Mouse (Mus musculus): Measurements from ENCODE around the gene Lrrfip1. TPM values are rescaled to one million over a fixed set of nuclear protein-coding genes. Genes with fewer than 3 reads are reported as not detected.
A peak's percentile ranks its signal among the peaks of the same experiment; 100 is the strongest.

Lrrfip1 gene
- 10 to 100 TPM; 55.4 to 72.1 (median 61.1) TPM for total RNA-seq (2022)

DNA sequence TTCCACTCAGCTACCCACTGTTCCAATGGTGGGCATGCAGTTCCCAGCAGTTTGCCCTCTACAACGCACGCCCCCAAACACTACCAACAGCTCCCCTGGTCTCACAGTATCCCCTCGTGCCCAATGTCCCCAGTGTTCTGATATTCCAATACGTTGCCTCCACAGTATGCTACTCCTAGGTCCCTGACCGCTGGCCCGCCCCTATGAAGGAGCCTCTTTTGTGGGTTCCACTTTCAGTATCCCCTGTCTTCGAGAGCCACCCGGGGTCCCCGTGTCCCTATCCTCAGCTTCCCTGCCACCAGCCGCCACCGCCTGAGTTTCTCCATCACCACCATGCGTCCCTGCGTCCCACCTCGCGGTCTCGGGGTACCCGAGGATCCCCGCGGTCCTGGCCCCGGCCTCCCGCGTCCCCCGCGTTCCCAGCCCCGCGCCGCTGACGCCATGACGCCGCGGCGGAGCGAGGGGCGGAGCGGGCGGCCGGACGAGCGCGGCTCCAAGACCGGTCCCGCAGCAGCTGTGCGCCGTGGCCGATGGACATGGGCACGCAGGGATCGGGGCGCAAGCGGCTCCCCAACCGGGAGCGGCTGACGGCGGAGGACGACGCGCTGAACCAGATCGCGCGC, at the start of gene Lrrfip1:
Gene Lrrfip1 (plus strand): TSS at position 470 of the 623 bp plus-strand sequence.
- DNase-seq (ENCODE audit: low spot score), result no peak

DNA sequence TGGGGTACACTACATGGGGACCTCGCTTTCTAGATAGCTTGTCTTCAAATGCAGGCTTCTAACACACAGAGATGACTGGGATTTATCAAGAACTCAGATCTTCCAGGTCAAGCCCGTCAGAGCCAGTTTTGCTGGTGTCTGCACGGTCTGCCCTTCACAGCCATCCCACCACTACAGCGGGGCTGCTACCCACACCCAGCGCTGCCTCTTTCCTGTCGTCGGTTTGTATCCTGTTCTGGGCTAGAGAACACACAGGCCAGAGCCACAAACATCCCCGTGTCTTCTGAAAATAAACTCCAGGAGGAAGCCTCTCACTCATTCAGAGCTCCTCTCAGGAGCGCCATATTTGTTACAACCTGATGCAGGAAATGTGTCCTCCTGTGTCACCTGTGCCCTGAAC, 49.2 kb upstream of the Lrrfip1 start:
- no peak for DNase-seq (ENCODE audit: low spot score)

DNA sequence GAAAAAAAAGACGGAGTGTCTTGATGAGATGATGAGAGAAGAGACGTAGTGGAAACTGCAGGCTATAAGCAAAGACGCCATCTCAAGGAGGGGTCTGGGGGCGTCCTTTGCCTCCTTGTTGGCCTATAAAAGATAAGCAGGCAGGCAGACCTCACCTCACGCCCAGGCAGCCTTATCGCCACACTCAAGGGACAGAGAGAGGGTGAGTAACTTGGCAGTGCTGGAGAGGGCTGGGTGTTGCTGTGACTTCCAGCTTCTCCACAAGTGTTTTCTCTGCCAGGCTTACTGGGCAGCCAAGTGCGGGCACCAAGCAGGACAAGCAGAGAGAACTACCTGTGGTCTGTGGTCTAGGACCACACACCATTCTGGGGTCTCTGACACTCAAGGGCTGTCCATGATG, 46.9 kb upstream of the Lrrfip1 start:
- no peak for DNase-seq (ENCODE audit: low spot score)

DNA sequence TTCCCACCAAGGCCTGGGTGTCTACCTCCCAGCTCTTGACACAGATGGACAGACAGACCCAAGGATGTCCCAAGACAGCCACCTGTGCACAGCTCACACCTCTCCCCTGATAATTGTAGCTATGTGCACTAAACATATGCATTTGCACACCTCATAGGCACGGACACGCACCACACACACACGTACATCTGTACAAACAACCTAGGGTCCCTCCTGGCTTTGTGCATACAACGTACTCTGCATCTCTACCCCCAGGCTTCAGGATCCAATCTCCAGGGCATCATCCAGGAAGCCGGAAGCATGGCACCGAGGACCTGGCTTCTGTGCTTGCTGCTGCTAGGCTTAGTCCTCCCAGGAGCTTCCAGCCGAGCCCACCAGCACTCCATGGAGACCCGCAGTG, 45.7 kb upstream of the Lrrfip1 start, which contains the start of gene Prlh:
Gene Prlh (plus strand): TSS at position 301 of the 400 bp plus-strand sequence.
- DNase-seq (ENCODE audit: low spot score), result no peak

DNA sequence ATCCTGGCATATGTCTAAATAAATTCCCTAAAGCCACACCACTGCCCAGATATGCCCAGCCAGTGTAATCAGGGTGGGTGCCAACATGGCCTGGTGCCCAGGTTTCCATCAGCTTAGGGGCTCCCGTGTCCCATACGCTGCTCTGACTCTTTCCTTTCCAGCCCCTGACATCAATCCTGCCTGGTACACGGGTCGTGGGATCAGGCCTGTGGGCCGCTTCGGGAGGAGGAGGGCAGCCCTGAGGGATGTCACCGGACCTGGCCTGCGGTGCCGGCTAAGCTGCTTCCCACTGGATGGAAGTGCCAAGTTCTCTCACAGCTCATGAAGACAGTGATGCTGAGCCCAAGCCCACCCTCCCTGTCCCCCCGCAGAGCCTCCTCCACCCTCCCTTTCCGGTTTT, 44.8 kb upstream of the Lrrfip1 start:
- no peak for DNase-seq (ENCODE audit: low spot score)

DNA sequence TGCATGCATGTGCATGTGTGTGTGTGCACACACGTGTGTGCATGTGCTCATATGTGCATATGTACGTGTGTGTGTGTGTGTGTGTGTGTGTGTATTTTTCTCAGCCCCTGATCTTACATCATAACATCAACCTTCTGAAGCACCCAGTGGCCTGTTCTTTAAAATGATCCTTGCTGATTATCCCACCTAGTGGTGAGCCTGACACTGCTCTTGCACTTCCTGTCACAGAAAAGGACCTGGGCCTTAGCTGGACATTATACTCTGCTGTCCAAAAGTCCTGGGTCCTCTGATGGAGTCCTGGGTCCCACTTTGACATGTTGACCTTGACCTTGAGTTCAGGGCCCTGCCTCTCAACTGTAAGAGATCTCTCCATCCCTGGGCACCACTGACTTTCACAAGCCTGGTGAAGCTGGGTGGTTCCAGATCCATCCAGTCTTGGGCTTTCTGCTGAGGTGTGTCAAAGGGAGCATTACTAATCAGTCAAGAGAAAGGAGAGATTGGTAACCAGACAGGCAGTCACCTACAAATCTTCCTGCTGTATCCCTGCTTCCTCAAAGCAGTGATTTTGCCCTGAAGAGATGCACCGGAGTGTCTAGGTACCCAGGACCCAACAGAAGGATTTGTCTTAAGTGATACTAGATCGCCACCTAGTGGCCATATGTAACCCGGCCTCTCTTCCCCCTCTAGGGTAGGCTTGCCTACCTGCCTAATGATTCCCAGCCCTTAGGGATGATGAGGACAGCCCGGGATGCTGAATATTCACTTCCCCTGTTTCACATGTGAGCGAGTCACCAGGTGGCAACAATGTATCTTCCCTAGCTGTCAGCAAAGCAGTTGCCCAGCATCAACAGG, 42.1 kb upstream of the Lrrfip1 start:
- peak; percentile 72 for DNase-seq (ENCODE audit: low spot score)

DNA sequence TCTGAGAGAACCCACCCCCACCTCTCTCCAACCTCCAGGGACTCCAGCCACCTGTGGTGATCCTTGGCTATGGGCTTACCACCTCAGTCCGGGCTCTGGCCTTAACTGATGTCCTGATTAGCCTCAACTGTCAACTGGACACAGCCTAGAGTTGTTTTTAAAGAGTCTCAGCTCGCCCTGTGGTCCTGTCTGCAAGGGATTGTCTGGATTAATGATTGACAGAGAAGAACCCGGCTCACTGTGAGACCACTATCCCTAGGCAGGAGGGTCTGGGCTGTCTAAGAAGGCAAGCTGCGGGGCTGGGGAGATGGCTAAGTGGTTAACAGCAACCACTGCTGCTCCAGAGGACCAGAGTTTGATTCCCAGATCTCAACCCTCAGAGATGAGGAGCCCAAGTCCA, 36.0 kb upstream of the Lrrfip1 start:
- no peak for DNase-seq (ENCODE audit: low spot score)

DNA sequence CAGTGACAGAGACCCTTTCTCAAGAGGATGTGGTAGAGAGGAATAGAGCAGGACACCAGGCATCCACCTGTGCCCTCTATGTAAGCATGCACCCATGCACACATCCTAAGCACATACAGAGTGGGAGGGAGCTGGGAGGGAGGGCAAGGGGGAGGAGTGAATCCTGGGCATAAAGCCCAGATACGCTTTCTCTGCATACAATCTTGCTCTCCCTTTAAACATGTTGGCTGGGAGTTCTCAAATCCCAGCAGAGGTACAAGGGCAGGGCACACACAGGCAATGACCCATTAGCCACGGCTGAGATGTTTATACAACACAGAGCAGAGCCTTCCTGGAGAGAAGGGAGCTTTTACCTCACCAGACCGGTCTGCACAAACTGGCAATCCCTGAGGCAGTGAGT, 35.5 kb upstream of the Lrrfip1 start:
- DNase-seq (ENCODE audit: low spot score), result no peak

DNA sequence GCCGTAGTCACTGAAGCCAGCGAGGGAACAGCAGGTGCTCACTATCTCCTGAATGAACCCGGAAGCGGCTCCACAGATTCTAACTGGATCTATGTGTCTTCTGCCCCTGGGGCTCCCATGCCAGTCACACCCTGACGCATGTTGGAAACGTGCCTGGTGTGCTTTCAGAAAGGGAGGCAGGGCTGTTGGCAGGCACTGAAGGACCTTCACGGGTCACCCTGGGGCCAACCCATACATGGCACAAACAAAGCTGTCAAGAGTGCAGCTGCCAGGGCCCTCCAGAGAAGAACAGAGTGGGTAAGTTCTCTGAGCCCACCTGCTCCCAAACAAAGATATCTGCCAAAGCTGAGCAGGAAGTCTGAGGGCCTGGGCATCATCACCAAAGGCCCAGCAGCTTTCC, 31.0 kb upstream of the Lrrfip1 start:
- peak; percentile 57 for DNase-seq (ENCODE audit: low spot score)

DNA sequence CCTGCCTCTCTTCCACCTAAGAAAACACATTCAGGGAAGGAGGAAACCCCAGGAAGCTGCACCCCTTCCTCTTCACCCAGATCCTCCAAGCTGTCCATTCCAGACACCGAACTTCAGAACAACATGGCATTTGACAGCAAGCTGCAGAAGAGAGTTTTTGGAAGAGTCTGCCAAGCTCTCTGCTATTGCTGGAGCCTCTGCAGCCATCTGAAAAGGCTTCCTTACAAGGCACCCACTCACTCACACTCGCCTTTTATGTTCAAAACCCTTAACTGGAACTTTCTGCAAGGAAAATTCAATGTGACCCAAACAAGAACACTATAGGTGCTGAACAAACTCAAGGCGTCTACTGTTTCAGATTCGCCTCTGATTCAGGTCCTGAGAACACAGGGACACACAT, 29.9 kb upstream of the Lrrfip1 start:
- no peak for DNase-seq (ENCODE audit: low spot score)

DNA sequence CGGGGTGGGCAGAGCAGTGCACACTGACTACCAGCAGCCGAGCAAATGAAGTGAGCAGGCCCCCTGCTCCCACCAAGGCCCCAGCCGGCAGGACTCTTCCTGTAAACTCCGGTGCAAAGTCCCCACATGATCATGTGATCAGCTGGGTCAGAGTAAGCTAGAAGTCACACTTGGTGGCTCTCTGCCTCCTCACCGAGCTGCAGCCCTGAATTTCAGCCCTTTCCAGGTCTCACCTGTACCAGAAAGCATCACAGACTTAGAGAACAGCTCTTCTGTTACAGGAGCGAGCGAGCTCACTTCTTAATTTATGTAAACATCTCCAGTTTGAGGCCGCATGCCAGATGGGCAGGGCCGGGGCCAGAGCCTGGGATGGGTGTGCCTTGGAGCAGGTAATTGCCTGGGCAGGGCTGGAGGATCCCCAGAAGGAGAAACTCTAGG, 29.2 kb upstream of the Lrrfip1 start, which contains the start of gene Rab17:
Gene Rab17 (minus strand): TSS at position 315 of the 438 bp plus-strand sequence.
- DNase-seq (ENCODE audit: low spot score), result no peak

DNA sequence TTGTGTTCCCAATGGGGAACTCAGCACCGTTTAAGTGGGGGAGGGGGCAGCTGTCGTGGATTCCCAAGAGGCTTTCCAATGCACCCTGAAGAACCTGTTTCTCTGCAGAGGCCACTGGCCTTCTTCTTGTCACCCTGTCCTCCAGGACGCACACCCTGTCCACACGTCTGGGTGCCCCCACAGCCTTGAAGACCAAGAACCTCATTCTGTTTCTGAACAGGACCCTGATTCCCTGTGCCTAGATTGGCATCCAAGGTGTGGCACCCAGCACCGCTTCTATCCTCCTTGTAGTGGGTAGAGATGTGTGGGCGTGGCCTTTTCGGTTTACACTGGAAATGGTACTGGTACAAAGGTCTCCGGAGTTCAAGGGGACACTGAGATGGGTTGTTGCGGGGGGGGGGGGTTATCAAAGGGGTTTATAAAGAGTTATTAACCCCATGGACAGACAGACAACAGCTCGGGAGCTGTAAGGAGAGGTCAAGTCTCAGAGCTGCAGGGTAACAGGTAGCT, 28.6 kb upstream of the Lrrfip1 start:
- no peak for DNase-seq (ENCODE audit: low spot score)

DNA sequence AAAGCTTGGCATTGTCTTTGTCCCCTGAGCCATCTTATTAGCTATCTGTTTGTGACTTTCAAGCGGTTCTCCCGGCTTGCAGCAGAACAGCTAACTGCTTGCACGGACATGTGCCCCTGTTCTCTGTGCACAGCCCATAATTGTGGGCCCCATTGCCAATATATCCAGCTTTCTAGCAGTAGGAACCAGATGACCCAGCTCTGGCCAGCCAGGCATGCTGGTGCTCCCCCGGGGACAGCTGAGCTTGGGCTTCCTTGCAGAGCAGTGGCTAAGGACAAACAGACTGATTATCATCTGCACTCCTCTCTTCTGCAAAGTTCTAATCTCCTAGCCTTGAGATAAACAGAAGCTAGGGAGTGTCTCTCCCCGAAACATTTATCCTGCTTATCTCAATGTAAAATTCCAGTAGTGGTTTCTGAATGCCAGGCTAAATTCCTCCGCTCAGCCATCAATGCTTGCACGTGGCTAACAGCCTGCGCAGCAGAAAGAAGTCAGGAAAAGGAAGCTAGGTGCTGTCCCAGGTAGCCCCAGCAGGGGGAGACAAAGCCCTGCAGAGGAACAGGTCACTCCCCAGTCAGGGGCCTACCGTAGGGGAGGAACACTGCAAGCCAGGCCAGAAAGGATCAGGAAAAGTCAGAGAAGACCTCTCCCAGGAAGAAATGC, 25.5 kb upstream of the Lrrfip1 start:
- DNase-seq (ENCODE audit: low spot score), result peak; percentile 95

DNA sequence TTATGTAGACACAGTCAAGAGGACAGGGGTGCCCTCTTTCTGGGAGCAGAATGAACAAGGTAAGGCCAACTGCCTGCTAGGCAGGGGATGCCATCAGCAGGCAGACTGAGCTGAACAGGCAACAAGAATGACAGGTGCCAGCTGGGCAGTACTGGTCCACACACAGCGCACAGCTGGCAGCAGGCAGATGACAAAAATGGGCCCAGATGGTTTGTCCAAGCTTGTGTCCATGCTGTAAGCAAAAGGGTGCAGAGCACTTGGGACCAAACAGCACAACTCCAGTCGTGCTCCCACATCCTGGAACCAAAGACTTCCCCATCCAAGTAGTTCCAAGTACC, 25.0 kb upstream of the Lrrfip1 start:
- no peak for DNase-seq (ENCODE audit: low spot score)

DNA sequence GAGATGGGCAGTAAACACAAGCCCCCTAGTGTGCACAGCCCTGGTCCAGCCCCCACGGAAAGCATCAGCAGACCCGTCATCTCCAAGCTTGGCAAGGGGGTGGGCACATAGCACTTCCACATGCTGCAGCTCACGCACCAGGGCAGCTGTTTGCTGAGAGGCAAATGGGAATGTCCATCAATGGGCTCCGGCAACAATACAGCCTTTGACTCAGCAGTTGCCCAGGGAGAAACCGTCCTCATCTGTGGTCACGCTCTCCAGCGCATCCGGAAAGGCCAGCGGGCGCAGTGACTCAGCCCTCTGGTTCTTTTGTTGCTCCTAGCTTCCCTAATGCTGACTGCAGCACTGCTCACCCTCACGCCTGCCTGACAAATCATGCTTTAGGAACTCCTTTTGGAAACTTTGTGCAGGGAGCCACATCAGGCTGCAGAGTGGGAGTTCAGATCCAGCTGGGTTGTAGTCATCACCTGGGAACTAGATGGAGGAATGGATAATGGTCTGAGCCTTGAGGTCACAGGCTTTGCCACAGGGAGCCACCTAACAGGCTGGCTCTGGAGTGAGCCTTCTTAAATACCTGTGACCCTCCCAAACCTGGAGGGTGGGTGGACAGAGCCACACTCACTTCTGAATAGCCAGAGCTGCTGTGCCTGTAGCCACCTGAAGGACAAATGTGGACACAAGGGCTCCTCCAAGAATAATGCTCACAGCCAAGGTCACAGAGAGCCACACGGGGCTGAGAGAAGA, 23.5 kb upstream of the Lrrfip1 start:
- DNase-seq (ENCODE audit: low spot score), result peak; percentile 56

DNA sequence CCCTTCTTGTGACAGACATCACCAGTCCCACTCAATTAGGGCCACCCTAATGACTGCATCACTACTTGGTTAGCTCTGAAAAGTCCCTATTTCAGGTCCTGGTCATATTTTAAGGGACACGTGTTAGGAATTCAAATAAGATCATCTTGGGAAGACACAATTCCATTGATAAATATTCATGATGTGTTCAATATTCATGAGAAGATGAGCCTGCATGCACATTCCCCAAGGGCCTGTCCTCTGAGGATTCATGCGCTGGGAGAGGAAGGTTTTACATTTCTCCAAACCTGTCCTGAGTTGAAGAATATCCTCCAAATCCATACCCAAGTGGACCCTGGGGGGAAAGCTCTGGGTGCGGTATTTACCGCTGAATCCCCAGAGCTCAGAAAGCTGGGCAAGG, 22.6 kb upstream of the Lrrfip1 start:
- no peak for DNase-seq (ENCODE audit: low spot score)

DNA sequence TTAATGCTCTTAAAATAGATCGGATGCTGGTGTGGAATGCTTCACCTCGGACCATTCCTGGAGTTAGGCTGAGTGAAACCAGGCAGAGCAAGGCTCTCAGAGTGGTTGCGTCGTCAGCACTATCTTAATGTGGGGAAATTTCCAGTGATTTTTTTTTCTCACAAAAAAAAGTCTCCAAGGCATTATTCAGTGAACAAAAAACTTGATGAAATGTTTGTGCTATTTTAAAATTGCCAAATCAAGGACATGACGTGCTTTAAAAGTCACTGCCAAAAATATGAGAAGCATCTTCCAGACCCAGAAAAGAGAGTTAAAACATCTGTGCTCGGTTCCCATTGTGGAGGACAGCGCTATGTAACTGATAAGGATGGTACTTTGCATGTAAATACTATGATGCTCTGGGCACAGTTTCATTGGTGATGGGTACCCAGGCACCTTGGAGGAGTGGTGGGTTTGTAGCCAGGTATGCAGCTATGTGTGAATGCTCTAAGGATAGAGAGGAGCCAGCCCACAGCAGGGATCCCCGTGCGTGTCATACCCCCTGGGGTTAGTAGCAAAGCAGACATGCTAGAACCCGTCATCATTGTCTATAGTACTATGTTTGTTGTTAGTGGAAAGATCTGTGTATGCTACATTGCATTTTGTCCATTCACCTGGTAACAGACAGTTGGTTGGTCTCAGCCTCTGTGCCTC, 17.8 kb upstream of the Lrrfip1 start:
- peak; percentile 78 for DNase-seq (ENCODE audit: low spot score)

DNA sequence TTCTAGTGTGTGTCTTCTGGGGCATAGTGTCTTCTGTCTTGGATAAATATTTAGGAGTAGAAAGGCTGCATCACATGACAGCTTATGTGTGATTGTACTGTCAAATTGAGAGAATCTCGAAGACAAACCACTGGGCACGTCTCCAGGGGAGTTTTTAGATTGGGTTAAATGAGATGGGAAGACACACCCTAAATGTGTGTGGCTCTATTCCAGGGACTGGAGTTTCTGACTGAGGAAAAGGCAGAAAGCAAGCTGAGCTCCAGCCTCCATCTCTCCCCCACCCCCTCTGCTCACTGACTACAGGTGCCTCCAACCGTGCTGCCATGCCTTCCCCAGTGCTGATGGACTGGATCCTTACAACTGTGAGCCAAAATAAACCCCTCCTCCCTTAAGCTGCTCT, 17.2 kb upstream of the Lrrfip1 start:
- DNase-seq (ENCODE audit: low spot score), result no peak

DNA sequence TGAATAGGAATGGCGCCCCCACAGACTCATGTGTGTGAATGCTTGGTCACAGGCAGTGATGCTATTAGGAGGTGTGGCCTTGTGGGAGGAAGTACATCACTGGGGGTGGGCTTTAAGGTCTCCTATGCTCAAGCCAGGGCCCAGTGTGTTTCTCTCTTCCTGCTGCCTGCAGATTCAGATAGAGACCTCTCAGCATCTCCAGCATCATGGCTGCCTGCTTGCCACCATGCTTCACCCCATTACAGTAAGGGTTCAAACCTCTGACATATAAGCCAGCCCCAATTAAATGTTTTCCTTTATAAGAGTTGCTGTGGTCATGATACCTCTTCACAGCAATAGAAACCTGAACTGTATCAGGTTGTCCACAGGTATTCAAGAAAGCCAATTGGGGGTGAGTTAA, 2.6 kb upstream of the Lrrfip1 start:
- no peak for DNase-seq (ENCODE audit: low spot score)

DNA sequence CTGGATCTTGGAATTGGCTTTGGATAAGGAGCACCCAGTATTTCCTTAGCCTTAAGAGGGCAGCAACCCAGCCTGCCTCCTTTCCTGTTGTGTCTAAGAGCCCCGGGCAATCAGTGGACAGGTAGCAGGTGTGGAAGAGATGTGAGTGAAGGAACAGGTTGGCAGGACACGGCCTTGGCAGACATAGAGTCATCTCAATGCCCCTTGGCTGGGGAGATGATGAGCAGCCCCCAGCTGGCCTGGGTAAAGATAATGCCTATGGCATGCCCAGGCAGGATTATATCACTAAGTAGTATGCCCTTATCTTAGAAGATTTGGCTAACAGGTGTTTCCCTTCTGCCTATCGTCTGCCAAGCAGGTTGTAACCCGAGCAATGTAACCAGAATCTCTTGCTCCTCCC, 1.4 kb upstream of the Lrrfip1 start:
- no peak for DNase-seq (ENCODE audit: low spot score)

DNA sequence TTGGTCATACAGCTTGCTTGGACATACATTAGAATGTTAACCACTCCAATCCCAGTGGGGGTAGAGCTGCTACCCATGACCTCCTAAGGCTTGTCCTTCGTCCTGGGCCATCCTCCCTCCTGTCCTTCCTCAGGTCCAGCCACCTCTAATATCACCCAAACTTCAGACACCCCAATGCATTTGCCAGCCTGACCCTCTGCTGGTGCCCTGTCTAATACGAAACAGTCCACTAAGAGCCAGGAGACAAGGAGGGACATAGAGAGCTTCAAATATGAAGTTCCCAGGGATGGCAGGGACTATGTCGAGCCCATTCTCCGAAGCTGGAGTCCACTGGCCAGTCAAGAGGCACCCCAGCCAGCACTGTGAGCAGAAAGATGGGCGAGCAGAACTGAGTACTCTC, 896 bp upstream of the Lrrfip1 start:
- no peak for DNase-seq (ENCODE audit: low spot score)
